Mouse (Mus musculus) intestine, embryonic 16.5 days (tissue): ENCODE results near the gene Krt6b. TPM values are rescaled to one million over a fixed set of nuclear protein-coding genes. Genes with fewer than 3 reads are reported as not detected.
"Not testable (repeated sequence)": the region's sequence is repeated elsewhere in the genome, so short reads cannot be mapped to it uniquely, and the experiment has no call there.

Experiments used
- ATAC-seq: fragments of 200-750 bp; cut with Nextera tagmentation; 2 replicates; pipeline ENCODE4 v1.8.0; 2017; ENCODE audit warnings: moderate TSS enrichment, moderate library complexity
- H3K27ac ChIP-seq: fragments of 300-500 bp; sonication (generic); 2 replicates; pipeline ENCODE4 v1.5.1; 2014; ENCODE audit warnings: mild to moderate bottlenecking, low read length
- H3K27me3 ChIP-seq: fragments of 300-500 bp; sonication (generic); replicated peaks from 2 replicates; pipeline ENCODE4 v1.6.1; 2014; ENCODE audit warnings: low read length, control low read depth, mixed read lengths; ENCODE audit not compliant: control insufficient read depth, insufficient read depth
- H3K36me3 ChIP-seq: fragments of 300-500 bp; sonication (generic); 2 replicates; pipeline ENCODE4 v1.6.1; 2014; ENCODE audit warnings: low read length, control low read depth; ENCODE audit not compliant: control insufficient read depth, insufficient read depth
- H3K4me1 ChIP-seq: fragments of 300-500 bp; sonication (generic); 2 replicates; pipeline ENCODE4 v1.6.1; 2014; ENCODE audit warnings: low read length, control low read depth, mixed read lengths; ENCODE audit not compliant: control insufficient read depth, insufficient read depth
- H3K4me2 ChIP-seq: fragments of 300-500 bp; sonication (generic); 2 replicates; pipeline ENCODE4 v1.6.1; 2014; ENCODE audit warnings: low read depth, low read length, control low read depth
- H3K4me3 ChIP-seq: fragments of 300-500 bp; sonication (generic); 2 replicates; pipeline ENCODE4 v1.5.1; 2014; ENCODE audit warnings: mild to moderate bottlenecking, low read length
- H3K9ac ChIP-seq: fragments of 300-500 bp; sonication (generic); 2 replicates; pipeline ENCODE4 v1.6.1; 2014; ENCODE audit warnings: low read depth, low read length
- H3K9me3 ChIP-seq: fragments of 300-500 bp; sonication (generic); 2 replicates; pipeline ENCODE4 v1.6.1; 2016; ENCODE audit warnings: low read length, control low read depth; ENCODE audit not compliant: control insufficient read depth
- WGBS: fragments of 180-500 bp; shearing (Covaris S2); extraction: QIAGEN DNeasy Blood & Tissue Kit; methylation state at CpG from one replicate; pipeline ENCODE4 v1.1.7; 2014; 5-methylcytosine and 5-hydroxymethylcytosine counted together
- polyA plus RNA-seq: library from polyadenylated mRNA; unstranded; fragments of >200 nt; fragmentation: Nextera tagmentation; extraction: Ambion mirVana; gene quantifications from 2 replicates; pipeline ENCODE4 v1.2.1, GENCODE M21; 2015

Krt6b gene
- polyA plus RNA-seq, 1 experiment from 2014 or later, result not detected

DNA sequence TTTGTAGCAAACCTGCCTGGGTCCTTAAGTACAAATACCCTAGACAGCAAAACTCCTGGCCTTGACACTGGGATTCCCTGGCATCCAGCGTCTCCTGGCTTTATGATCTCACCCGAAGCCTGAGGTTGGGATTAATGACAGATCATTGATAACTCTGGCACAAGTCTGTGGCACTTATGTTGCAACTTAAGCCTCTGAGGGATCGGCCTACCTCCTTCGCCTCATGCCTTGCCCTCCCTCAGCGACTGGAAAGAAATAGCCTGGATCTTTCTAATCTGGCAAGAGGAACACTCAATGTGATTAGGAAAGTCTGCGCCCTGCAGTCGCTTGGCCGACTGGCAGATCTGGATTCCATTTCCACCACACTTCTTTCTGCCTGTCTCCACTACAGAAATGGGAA lies 19.8 kb upstream of the Krt6b start:
- no peak overlapping the region for H3K4me3 ChIP-seq
- no peaks in the 10 kb centered on the region for H3K4me1 ChIP-seq
- ATAC-seq, result no peak
- no peak overlapping the region for H3K9ac ChIP-seq
- no peaks in the 10 kb centered on the region for H3K27me3 ChIP-seq
- WGBS, result 81% methylated on average over 8 of the region's 8 CpGs
- H3K27ac ChIP-seq, result no peak overlapping the region
- no peaks in the 10 kb centered on the region for H3K9me3 ChIP-seq
- H3K36me3 ChIP-seq, result no peaks in the 10 kb centered on the region
- H3K4me2 ChIP-seq, result no peak overlapping the region

DNA sequence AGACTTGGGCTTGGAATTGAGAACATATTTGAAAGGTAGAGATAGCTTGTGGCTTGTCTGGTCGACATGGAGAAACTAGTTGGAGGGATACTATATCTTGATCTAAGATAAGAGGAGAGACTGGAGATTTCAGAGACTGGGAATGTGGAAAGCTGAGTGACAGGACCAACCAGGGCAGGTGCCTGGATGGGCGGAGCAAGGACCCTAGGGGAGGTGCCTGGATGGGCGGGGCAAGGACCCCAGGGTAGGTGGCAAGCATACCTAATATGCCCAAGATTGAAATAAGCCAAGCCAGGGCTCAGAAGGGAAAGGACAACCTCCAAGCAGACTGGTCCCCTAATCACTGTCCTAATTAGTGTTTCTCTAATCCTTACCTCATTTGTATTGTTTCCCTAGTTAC lies 19.1 kb upstream of the Krt6b start:
- H3K4me1 ChIP-seq, result no peaks in the 10 kb centered on the region
- no peak overlapping the region for H3K4me3 ChIP-seq
- H3K27me3 ChIP-seq, result no peaks in the 10 kb centered on the region
- WGBS, result 48% methylated on average over 3 of the region's 3 CpGs
- no peak overlapping the region for H3K27ac ChIP-seq
- no peaks in the 10 kb centered on the region for H3K36me3 ChIP-seq
- no peak for ATAC-seq
- H3K9me3 ChIP-seq, result no peaks in the 10 kb centered on the region
- H3K9ac ChIP-seq, result no peak overlapping the region
- no peak overlapping the region for H3K4me2 ChIP-seq

DNA sequence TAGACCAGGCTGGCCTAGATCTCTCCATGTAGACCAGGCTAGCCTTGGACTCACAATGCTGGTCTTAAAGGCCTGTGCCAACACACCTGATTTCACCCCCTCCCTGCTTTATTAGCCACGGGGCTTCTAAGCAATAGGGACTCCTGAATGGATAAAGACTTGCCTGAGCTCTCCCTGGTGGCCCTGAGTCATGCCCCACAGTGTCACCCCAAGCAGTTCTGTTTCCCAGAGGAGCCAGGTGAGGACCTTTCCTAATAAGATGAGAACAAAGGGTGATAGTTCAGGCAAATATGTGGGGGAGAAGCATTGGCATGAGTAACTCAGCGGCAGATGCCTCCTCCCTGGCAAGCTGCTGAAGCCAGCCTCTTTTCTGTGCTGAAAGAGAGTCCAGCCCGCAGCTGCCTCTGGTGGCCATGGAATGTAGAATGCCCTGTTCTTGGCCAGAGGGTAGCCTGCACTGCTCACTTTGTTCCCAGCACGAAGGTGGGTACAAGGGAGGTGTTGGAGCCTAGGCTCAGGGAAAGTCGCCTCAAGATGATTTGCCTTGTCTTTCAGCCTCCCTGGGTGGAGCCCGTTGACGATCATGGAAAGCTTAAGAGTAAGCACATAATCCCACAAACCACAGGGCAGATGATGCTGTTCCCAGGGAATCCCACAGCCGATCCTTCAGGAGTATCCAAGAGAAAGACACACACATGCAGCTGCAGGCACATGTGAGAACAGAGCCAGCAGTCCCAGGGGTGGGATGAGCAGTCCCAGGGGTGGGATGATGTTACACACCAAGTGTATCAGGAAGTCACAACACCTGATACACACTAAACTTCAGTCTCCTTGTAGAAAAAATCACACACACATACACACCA lies 17.5 kb upstream of the Krt6b start:
- Histone ChIP-seq H3K9me3 (no peaks in the 10 kb centered on the region), H3K9ac (no peak overlapping the region), H3K4me1 (no peaks in the 10 kb centered on the region), H3K27ac (no peak overlapping the region), H3K4me2 (no peak overlapping the region), H3K36me3 (no peaks in the 10 kb centered on the region), H3K27me3 (no peaks in the 10 kb centered on the region), H3K4me3 (no peak overlapping the region)
- WGBS, result 70% methylated on average over 8 of the region's 8 CpGs
- ATAC-seq, result no peak

DNA sequence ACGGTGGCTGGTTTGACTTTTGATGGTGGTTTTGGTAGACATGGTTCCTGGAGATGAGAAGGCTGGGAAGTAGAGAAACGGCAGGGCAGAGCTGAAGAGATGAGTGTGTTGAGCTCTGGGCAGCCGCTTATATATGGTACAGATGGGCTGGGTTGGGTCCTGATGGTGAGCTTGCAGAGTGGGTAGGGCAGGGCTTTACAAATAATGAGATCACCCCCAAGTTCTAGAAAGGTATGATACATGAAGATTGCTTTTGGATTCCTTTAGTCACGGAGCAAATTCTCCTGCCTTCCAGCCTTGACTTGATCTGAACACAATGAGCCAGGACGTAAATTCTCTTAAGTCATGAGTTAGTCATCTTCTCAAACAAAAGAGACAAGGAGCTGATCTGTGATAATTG lies 14.1 kb upstream of the Krt6b start, which contains the start of gene Krt6a:
Krt6a (minus strand) TSS at position 101 of the 400 bp plus-strand sequence.
- H3K36me3 ChIP-seq, result no peaks in the 10 kb centered on the region
- H3K4me3 ChIP-seq, result no peak within 1 kb of the TSS
- H3K27ac ChIP-seq, result no peak within 1 kb of the TSS
- no peaks in the 10 kb centered on the region for H3K9me3 ChIP-seq
- ATAC-seq, result no peak
- no peaks in the 10 kb centered on the region for H3K27me3 ChIP-seq
- no peaks in the 10 kb centered on the region for H3K4me1 ChIP-seq
- H3K9ac ChIP-seq, result no peak within 1 kb of the TSS
- no peak within 1 kb of the TSS for H3K4me2 ChIP-seq
- 76% methylated on average over 5 of the region's 5 CpGs for WGBS

- H3K4me3 ChIP-seq, H3K36me3 ChIP-seq, H3K27ac ChIP-seq, ATAC-seq, H3K4me1 ChIP-seq, H3K9me3 ChIP-seq, H3K4me2 ChIP-seq, H3K27me3 ChIP-seq, H3K9ac ChIP-seq: not testable (repeated sequence)
- 95% methylated on average over 5 of the region's 5 CpGs for WGBS
These were observed 10.4 kb upstream of the Krt6b start for GRCm38 (mm10) chr15:101690460-101690859.

- no peak overlapping the region for H3K9ac ChIP-seq
- H3K27ac ChIP-seq, result no peak overlapping the region
- ATAC-seq, result no peak
- H3K27me3 ChIP-seq, result no peaks in the 10 kb centered on the region
- WGBS, result 58% methylated on average over 2 of the region's 2 CpGs
- H3K4me3 ChIP-seq, result no peak overlapping the region
- H3K9me3 ChIP-seq, result no peaks in the 10 kb centered on the region
- no peaks in the 10 kb centered on the region for H3K36me3 ChIP-seq
- H3K4me2 ChIP-seq, result no peak overlapping the region
- H3K4me1 ChIP-seq, result no peaks in the 10 kb centered on the region
These were observed 8.1 kb upstream of the Krt6b start for GRCm38 (mm10) chr15:101688161-101688560.

DNA sequence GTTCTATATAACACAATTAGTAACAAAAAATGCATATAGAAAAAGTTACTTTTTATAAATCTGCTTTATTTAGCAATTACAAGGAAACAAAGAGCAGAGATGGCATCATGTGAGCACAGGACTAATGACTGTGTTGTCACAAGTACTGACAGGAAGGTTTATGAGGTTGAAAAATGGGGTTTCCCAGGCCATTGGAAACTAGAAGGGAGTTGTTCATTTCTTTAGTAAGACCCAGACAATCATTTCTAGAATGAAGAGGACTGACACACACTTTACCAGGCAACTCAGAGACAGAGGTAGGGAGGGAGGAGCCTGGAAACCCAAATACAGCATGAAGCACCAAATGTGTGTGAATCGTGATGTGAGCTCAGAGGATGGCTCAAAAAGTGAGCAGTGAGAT lies 4.1 kb downstream of the Krt6b start:
- Histone ChIP-seq H3K4me3 (no peak overlapping the region), H3K4me2 (no peak overlapping the region), H3K36me3 (no peaks in the 10 kb centered on the region), H3K27me3 (no peaks in the 10 kb centered on the region), H3K4me1 (no peaks in the 10 kb centered on the region), H3K9ac (no peak overlapping the region), H3K9me3 (no peaks in the 10 kb centered on the region), H3K27ac (no peak overlapping the region)
- 79% methylated on average over 1 of the region's 1 CpGs for WGBS
- no peak for ATAC-seq

- H3K9ac ChIP-seq, result no peak overlapping the region
- H3K4me3 ChIP-seq, result no peak overlapping the region
- no peaks in the 10 kb centered on the region for H3K27me3 ChIP-seq
- 74% methylated on average over 5 of the region's 5 CpGs for WGBS
- H3K9me3 ChIP-seq, result no peaks in the 10 kb centered on the region
- H3K4me2 ChIP-seq, result no peak overlapping the region
- H3K4me1 ChIP-seq, result no peaks in the 10 kb centered on the region
- no peaks in the 10 kb centered on the region for H3K36me3 ChIP-seq
- no peak overlapping the region for H3K27ac ChIP-seq
- no peak for ATAC-seq
These were observed 27.3 kb downstream of the Krt6b start for GRCm38 (mm10) chr15:101652736-101653265.

- Histone ChIP-seq H3K27ac (no peak within 1 kb of the TSS), H3K36me3 (no peaks in the 10 kb centered on the region), H3K4me3 (no peak within 1 kb of the TSS), H3K9ac (no peak within 1 kb of the TSS), H3K27me3 (no peaks in the 10 kb centered on the region), H3K9me3 (no peaks in the 10 kb centered on the region), H3K4me2 (no peak within 1 kb of the TSS), H3K4me1 (no peaks in the 10 kb centered on the region)
- ATAC-seq, result no peak
- WGBS, result 78% methylated on average over 3 of the region's 3 CpGs
These were observed 32.8 kb downstream of the Krt6b start, which contains the start of gene Gm5478 for GRCm38 (mm10) chr15:101647280-101647679. Gm5478 (minus strand) TSS chr15:101647380.
